Mouse (Mus musculus) yolk sac, embryonic 10.5 days (tissue): ENCODE results near the gene Cabcoco1.

Experiments used
- DNase-seq: peaks from one replicate; pipeline ENCODE4 v3.0.0-alpha.2; 2017; ENCODE audit warnings: low spot score

Cabcoco1 gene

DNA sequence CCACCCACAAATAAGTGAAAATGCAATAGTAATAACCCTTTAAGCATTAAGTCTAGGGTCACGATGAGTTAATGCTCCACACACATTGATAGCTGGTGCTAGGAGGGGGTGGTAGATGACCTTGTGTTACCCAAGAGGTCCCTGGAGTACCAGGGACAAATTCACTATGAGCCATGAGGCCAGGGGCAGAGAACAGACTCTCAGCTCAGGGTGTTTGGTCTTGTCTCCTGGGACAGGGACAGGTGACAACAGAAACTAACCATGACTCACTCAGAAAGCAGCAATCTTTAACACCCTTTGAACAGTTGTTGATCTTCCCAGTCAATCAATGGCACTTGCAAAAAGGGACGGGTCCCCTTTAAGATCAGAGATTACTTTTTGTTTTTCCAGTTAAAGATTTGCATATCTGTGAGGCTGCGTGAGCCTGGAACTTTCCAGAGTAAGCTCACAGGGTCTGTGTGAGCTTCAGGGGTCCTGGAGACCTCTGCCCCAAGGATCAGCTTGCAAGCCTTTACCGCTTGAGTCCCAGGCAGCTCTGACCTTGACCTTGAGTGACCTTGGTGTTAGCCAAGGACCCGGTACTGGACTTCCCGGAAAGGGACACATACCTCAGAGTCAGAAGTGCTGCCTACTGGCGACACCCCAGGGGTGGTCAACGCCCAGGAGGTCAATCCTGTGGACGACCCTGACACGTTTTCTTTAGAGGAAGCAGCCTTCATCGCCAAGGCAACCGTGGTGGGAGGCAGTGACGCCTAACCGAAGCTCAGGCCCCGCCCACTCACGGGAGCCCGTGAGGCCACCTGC, at the start of gene Cabcoco1:
Gene Cabcoco1, minus strand, starts transcription at position 758 of the 804 bp plus-strand sequence.
- peak; percentile 84 for DNase-seq

GRCm38 (mm10) chr10:68589530-68590252, 48.0 kb upstream of the Cabcoco1 start:
- no peak for DNase-seq

GRCm38 (mm10) chr10:68587416-68588040, 45.8 kb upstream of the Cabcoco1 start:
- no peak for DNase-seq

GRCm38 (mm10) chr10:68577321-68577720, 35.6 kb upstream of the Cabcoco1 start:
- DNase-seq, result no peak

GRCm38 (mm10) chr10:68568172-68568571, 26.5 kb upstream of the Cabcoco1 start:
- DNase-seq, result no peak

GRCm38 (mm10) chr10:68562344-68562743, 20.6 kb upstream of the Cabcoco1 start:
- no peak for DNase-seq

DNA sequence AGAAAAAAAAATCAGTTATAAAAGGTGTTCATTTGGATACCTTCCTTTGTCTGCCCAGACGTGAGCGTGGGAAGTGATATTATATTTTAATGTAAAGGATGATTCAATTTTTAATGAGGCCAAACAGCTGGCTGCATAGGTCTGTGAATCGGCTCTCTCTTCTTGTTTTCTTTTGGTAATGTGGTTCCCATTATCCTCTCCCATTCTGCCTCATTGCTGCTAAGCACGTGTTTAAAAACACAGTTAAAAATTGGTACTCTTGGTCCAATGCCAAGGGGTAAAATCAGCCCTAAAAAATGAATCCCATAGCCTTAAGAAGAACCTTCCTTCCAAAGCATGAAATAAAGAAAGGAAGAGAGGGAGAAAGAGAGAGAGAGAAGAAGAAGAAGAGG, 17.1 kb upstream of the Cabcoco1 start:
- DNase-seq, result no peak

GRCm38 (mm10) chr10:68558105-68558827, 16.6 kb upstream of the Cabcoco1 start:
- no peak for DNase-seq

DNA sequence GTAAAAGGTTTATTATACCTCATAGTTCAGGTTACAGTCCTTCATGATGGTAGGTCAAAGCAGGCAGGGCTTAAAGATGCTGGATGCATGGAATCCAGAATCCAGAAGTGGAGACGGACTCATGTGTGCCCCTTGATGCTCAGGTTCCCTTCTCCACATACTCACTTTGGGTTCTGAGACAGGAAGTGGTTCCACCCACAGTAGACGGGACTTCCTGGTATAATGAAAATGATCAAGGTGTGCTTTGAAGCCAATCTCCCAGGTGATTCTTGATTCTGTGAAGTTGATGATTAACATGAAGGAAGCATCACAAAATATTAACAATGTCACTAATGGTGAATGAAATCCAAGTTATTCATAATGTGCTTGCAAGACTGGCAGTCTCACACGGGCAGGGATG, 12.0 kb upstream of the Cabcoco1 start:
- DNase-seq, result no peak

DNA sequence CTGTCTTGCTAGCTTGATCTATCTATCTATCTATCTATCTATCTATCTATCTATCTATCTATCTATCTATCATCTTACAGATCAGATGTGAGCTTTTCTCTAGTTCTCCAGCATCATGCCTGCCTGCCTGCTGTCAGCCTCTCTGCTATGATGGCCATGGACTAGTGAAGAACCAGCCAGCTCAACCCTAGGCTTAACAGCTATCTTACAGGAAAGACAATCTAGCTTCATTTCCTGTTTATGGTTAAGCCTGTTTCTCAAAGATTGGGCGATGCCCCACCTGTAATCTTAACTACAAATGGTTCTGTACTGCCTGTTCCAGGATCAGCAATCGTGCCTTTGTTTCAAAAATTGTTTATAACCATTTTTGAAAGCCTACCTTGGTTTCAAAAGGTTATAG, 10.9 kb upstream of the Cabcoco1 start:
- DNase-seq, result no peak

GRCm38 (mm10) chr10:68551316-68551715, 9.6 kb upstream of the Cabcoco1 start:
- DNase-seq, result no peak

GRCm38 (mm10) chr10:68550668-68551267, 9.1 kb upstream of the Cabcoco1 start:
- DNase-seq, result no peak

- no peak for DNase-seq
These were observed 1.4 kb upstream of the Cabcoco1 start for GRCm38 (mm10) chr10:68543107-68543506.

DNA sequence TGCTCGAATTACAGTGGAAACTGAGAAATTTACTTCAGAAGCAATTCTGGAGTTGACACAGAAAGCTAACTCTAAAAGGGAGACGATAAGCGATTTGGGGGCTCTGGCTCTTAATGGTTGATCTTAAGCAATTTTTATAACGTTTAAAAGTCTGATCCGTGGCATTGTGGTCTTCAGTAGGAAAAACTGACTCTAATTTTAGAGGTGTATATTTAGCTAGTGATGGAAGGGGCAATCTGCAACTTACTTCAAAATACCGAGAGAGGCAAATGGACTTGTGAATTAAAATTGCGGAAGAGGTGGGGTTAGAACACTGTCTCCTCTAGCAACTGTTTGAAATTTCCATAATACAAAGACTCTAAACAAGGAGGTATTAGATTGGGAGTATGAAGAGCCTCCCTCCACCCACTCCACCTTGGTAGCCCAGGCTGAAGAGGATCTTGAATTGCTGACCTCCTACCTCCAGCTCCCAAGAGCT, 286 bp upstream of the Cabcoco1 start:
- DNase-seq, result no peak

DNA sequence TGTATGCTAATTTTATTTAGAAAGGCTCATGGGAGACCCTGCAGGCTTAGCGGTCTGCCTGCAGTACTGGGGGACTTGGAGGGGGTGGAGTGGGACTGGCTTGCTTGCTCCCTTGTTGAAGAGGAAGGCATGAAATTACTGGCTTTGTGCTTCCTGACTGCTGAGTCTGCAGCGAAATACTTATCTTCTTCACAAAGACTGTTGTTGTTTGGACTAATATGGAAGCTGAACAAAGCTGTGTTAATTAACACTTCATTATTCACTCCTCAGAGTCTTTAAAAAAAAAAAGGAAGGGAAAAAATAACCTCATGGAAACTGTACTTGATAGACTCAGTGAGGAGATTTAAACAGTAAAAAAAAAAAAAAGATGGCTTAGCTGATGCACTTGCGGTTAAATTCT, 1.1 kb downstream of the Cabcoco1 start:
- no peak for DNase-seq

- DNase-seq, result no peak
These were observed 4.3 kb downstream of the Cabcoco1 start for GRCm38 (mm10) chr10:68537261-68537950.

DNA sequence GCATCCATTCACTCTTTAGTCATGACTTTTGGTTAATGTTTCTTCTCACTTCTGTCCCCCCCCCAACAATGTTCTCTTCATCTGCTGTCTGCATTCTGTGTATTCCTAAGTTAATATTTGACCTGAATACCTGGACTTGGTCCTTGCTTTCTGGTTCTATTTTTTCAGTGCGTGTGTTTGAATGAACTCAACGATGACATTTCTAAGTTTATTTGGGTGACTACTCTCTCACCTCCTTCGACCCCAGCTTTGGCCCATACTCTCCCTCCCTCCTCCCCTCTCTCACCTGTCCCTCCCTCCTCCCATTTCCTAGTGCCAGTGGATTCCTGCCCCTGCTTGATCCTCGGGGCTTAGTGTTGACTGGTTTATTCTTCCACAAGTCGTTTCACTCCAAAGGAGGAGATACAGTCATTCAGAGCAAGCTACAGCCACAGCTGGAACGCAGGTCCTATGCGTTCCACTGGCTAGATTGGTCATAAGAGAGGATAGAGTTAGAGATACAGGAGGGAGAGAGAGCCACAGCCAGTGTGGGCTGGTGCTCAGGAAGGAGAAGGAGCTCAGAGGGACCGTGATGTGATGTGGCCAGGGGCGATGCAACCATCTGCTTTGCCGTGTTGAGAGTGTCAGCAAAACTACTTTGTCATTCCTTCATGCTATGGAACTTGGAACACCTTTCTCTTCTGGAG, 12.2 kb downstream of the Cabcoco1 start:
- DNase-seq, result peak; percentile 58

DNA sequence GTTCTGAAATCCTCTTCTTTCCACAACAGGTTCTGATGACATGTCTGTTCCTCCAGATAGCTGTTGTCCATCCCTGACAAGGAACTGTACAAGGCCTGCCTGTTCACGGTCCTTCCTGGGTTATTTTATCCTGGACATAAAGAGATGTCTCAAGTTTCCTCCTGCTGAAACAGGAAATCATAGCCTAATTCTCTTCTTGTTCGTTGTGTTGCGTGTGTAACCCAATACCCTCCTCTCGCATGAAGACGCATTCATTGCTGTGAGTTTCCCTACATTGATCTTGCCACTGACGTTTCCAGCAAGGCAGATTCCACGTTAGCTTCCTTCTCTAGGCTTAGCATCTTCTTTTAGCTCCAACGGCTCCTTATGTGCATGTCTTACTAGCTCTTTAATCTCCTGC, 12.7 kb downstream of the Cabcoco1 start:
- no peak for DNase-seq

DNA sequence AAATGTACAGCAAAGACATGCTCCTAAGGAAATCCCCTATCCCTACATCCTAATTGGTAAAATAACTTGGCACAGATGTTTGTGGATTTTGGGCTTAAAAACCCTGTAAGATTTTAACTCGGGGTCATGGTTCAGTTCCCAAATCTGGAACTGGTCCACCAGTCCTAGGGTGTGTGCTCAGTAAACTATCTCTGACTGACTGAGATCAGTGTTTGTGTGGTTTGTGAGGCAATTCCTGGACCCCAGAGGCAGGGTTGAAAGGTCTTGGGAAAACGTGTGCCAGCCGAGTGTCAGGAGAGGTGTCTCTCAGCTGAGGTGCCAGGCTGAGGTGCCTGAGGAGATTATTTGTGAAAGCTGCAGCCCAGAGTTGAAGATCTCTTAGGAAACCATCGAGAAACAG, 19.6 kb downstream of the Cabcoco1 start:
- DNase-seq, result no peak

DNA sequence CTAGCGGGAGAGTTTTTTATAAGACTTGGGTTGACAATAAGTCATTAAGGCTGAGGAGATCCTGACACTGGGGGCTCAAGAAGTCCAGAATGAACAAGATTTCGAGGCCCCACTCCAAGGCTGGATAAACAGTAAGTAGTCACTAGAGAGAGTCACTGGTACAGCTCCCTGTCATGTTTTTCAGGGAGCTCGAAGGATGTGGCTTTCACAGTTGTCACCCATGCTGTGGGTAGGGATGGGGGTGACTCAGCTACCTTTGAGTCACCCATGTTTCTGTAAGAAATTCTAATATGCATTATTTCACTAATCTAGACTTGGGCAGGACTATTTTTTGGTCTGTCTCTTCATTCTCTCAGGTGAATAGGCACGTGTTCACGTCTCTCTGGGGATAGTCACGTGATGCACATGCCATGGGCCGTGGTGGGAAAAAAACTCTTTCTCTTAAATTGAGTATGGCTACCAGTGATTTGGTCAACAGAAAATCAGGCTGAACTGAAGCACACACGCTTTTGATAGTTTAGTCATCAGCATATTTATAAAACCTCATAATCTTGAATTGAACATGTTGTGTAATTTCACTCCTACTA, 29.2 kb downstream of the Cabcoco1 start:
- no peak for DNase-seq
